Mouse (Mus musculus) forebrain, embryonic 11.5 days (tissue): Measurements from ENCODE around the gene Galnt6. TPM values are rescaled to one million over a fixed set of nuclear protein-coding genes. Genes with fewer than 3 reads are reported as not detected.
A peak's percentile ranks its signal among the peaks of the same experiment; 100 is the strongest.

Source experiments
- ATAC-seq: fragments of 200-750 bp; cut with Nextera tagmentation; replicated peaks from 2 replicates; pipeline ENCODE4 v1.8.0; 2017; ENCODE audit warnings: moderate TSS enrichment; ENCODE audit not compliant: low FRiP score
- DNase-seq: peaks from one replicate; pipeline ENCODE4 v3.0.0-alpha.2; 2017; ENCODE audit warnings: low spot score
- H3K27ac ChIP-seq: fragments of 300-500 bp; sonication (generic); 2 replicates; pipeline ENCODE4 v1.5.1; 2014; ENCODE audit warnings: low read depth, low read length
- H3K27me3 ChIP-seq: fragments of 300-500 bp; sonication (generic); 2 replicates; pipeline ENCODE4 v1.6.1; 2014; ENCODE audit warnings: mild to moderate bottlenecking, low read length, mixed read lengths; ENCODE audit not compliant: control insufficient read depth, insufficient read depth
- H3K36me3 ChIP-seq: fragments of 300-500 bp; sonication (generic); 2 replicates; pipeline ENCODE4 v1.6.1; 2014; ENCODE audit warnings: mild to moderate bottlenecking, low read length, moderate library complexity, mixed read lengths; ENCODE audit not compliant: control insufficient read depth, insufficient read depth
- H3K4me1 ChIP-seq: fragments of 300-500 bp; sonication (generic); replicated peaks from 2 replicates; pipeline ENCODE4 v1.6.1; 2014; ENCODE audit warnings: low read length, mixed read lengths; ENCODE audit not compliant: control insufficient read depth, insufficient read depth
- H3K4me2 ChIP-seq: fragments of 300-500 bp; sonication (generic); 2 replicates; pipeline ENCODE4 v1.6.1; 2014; ENCODE audit warnings: low read depth, mild to moderate bottlenecking, low read length, moderate library complexity, mixed read lengths; ENCODE audit not compliant: severe bottlenecking
- H3K4me3 ChIP-seq: fragments of 300-500 bp; sonication (generic); 2 replicates; pipeline ENCODE4 v1.5.1; 2014; ENCODE audit warnings: low read depth, low read length
- H3K9ac ChIP-seq: fragments of 300-500 bp; sonication (generic); 2 replicates; pipeline ENCODE4 v1.6.1; 2014; ENCODE audit warnings: low read length
- H3K9me3 ChIP-seq: fragments of 300-500 bp; sonication (generic); 2 replicates; pipeline ENCODE4 v1.6.1; 2016; ENCODE audit warnings: low read length, mixed read lengths; ENCODE audit not compliant: control insufficient read depth
- WGBS: fragments of 180-500 bp; shearing (Covaris S2); extraction: QIAGEN DNeasy Blood & Tissue Kit; methylation state at CpG from one replicate; pipeline ENCODE4 v1.1.7; 2014; 5-methylcytosine and 5-hydroxymethylcytosine counted together
- polyA plus RNA-seq: library from polyadenylated mRNA; unstranded; fragments of >200 nt; fragmentation: Nextera tagmentation; extraction: Ambion mirVana; gene quantifications from 2 replicates; pipeline ENCODE4 v1.2.1, GENCODE M21; 2014

The Galnt6 gene
- polyA plus RNA-seq, 1 experiment from 2014 or later = 0.20 TPM

- Histone ChIP-seq H3K4me2 (no peak overlapping the region), H3K9me3 (no peaks in the 10 kb centered on the region), H3K4me1 (0 out of 2 replicates have a peak, but pooled peaks cover 1% of the 10 kb centered on the region), H3K27me3 (no peaks in the 10 kb centered on the region), H3K9ac (no peak overlapping the region), H3K4me3 (no peak overlapping the region), H3K36me3 (no peaks in the 10 kb centered on the region), H3K27ac (no peak overlapping the region)
- DNase-seq (no peak), ATAC-seq (no peak)
- 87% methylated on average over 13 of the region's 13 CpGs for WGBS
These were observed 38.7 kb upstream of the Galnt6 start for GRCm38 (mm10) chr15:100767851-100768250.

GRCm38 (mm10) chr15:100766826-100767225 lies 37.6 kb upstream of the Galnt6 start:
- Histone ChIP-seq H3K4me1 (peaks cover 8% of the 10 kb centered on the region; the same call in 1 of the 2 replicates), H3K36me3 (no peaks in the 10 kb centered on the region), H3K4me2 (no peak overlapping the region), H3K9ac (no peak overlapping the region), H3K27ac (no peak overlapping the region), H3K9me3 (no peaks in the 10 kb centered on the region), H3K4me3 (no peak overlapping the region), H3K27me3 (no peaks in the 10 kb centered on the region)
- DNase-seq (no peak), ATAC-seq (no peak)
- WGBS = 75% methylated on average over 9 of the region's 9 CpGs

- Histone ChIP-seq H3K4me2 (no peak overlapping the region), H3K36me3 (no peaks in the 10 kb centered on the region), H3K4me1 (peaks cover 8% of the 10 kb centered on the region; the same call in 1 of the 2 replicates), H3K9me3 (no peaks in the 10 kb centered on the region), H3K27me3 (no peaks in the 10 kb centered on the region), H3K4me3 (no peak overlapping the region), H3K27ac (no peak overlapping the region), H3K9ac (no peak overlapping the region)
- 86% methylated on average over 16 of the region's 16 CpGs for WGBS
- no peak for ATAC-seq
- peak; percentile 45 for DNase-seq
These were observed 35.2 kb upstream of the Galnt6 start for GRCm38 (mm10) chr15:100764163-100764951.

- DNase-seq = no peak
- 53% methylated on average over 8 of the region's 8 CpGs for WGBS
- no peak for ATAC-seq
These were observed 33.5 kb upstream of the Galnt6 start for GRCm38 (mm10) chr15:100762649-100763048.

GRCm38 (mm10) chr15:100761419-100762185 lies 32.4 kb upstream of the Galnt6 start, which contains the start of gene Slc4a8:
TSS of gene Slc4a8 (plus strand) at chr15:100761747.
- H3K9me3 ChIP-seq = no peaks in the 10 kb centered on the region
- peak within 1 kb of the TSS; percentile 75 for H3K27ac ChIP-seq
- H3K9ac ChIP-seq = peak within 1 kb of the TSS; percentile 77
- peaks cover 8% of the 10 kb centered on the region; the same call in 1 of the 2 replicates for H3K4me1 ChIP-seq
- H3K4me3 ChIP-seq = peak within 1 kb of the TSS; percentile 66
- H3K27me3 ChIP-seq = no peaks in the 10 kb centered on the region
- ATAC-seq = peak; percentile 96
- peak; percentile 98 for DNase-seq
- H3K4me2 ChIP-seq = peak within 1 kb of the TSS; percentile 84
- under 1% methylated on average over 64 of the region's 64 CpGs for WGBS
- no peaks in the 10 kb centered on the region for H3K36me3 ChIP-seq

More at GRCm38 (mm10) chr15:100762649-100763048, 33.5 kb upstream of the Galnt6 start:
- H3K9ac ChIP-seq = peak overlapping the region; percentile 77
- peak overlapping the region; percentile 84 for H3K4me2 ChIP-seq
- H3K36me3 ChIP-seq = no peaks in the 10 kb centered on the region
- peaks cover 8% of the 10 kb centered on the region; the same call in 1 of the 2 replicates for H3K4me1 ChIP-seq
- no peak overlapping the region for H3K27ac ChIP-seq
- H3K27me3 ChIP-seq = no peaks in the 10 kb centered on the region
- no peaks in the 10 kb centered on the region for H3K9me3 ChIP-seq
- H3K4me3 ChIP-seq = peak overlapping the region; percentile 66

- Histone ChIP-seq H3K27me3 (no peaks in the 10 kb centered on the region), H3K9ac (peak overlapping the region; percentile 5; the same call in 1 of the 2 replicates), H3K9me3 (no peaks in the 10 kb centered on the region), H3K4me2 (peak overlapping the region; percentile 84; the same call in 1 of the 2 replicates), H3K4me1 (peaks cover 8% of the 10 kb centered on the region; the same call in 1 of the 2 replicates), H3K36me3 (no peaks in the 10 kb centered on the region), H3K27ac (peak overlapping the region; percentile 62), H3K4me3 (peak overlapping the region; percentile 66)
- ATAC-seq (0 out of 2 replicates have a peak, but pooled peaks have one; percentile 7), DNase-seq (no peak)
- WGBS = 16% methylated on average over 9 of the region's 9 CpGs
These were observed 31.9 kb upstream of the Galnt6 start for GRCm38 (mm10) chr15:100761036-100761418.

GRCm38 (mm10) chr15:100759286-100759685 lies 30.1 kb upstream of the Galnt6 start:
- peaks cover 13% of the 10 kb centered on the region; the same call in 1 of the 2 replicates for H3K4me1 ChIP-seq
- H3K27ac ChIP-seq = no peak overlapping the region
- H3K4me3 ChIP-seq = no peak overlapping the region
- no peaks in the 10 kb centered on the region for H3K36me3 ChIP-seq
- ATAC-seq = no peak
- H3K4me2 ChIP-seq = no peak overlapping the region
- H3K27me3 ChIP-seq = no peaks in the 10 kb centered on the region
- no peak for DNase-seq
- WGBS = 90% methylated on average over 10 of the region's 10 CpGs
- H3K9me3 ChIP-seq = no peaks in the 10 kb centered on the region
- H3K9ac ChIP-seq = no peak overlapping the region

- Histone ChIP-seq H3K36me3 (no peaks in the 10 kb centered on the region), H3K9ac (no peak overlapping the region), H3K4me3 (no peak overlapping the region), H3K9me3 (no peaks in the 10 kb centered on the region), H3K27ac (no peak overlapping the region), H3K27me3 (no peaks in the 10 kb centered on the region), H3K4me2 (no peak overlapping the region), H3K4me1 (peaks cover 10% of the 10 kb centered on the region; the same call in 1 of the 2 replicates)
- DNase-seq (peak; percentile 86), ATAC-seq (no peak)
- 3% methylated on average over 7 of the region's 7 CpGs for WGBS
These were observed 28.4 kb upstream of the Galnt6 start for GRCm38 (mm10) chr15:100757527-100757978.
